Mouse (Mus musculus): Measurements from ENCODE around the gene Rsf1. TPM values are rescaled to one million over a fixed set of nuclear protein-coding genes. Genes with fewer than 3 reads are reported as not detected.

Rsf1 gene
- polyA plus RNA-seq (2015; fragmentation: Illumina TruSeq; extraction: RNeasy Lipid Tissue Mini Kit (QIAGEN cat#74804); ENCODE audit: low read depth, low replicate concordance), result 14.4 TPM

GRCm38 (mm10) chr7:97579067-97579975, at the start of gene Rsf1, which contains the start of gene Aamdc:
Gene Rsf1 (plus strand): TSS chr7:97579889.
Gene Aamdc (minus strand): TSS chr7:97579497.

DNA sequence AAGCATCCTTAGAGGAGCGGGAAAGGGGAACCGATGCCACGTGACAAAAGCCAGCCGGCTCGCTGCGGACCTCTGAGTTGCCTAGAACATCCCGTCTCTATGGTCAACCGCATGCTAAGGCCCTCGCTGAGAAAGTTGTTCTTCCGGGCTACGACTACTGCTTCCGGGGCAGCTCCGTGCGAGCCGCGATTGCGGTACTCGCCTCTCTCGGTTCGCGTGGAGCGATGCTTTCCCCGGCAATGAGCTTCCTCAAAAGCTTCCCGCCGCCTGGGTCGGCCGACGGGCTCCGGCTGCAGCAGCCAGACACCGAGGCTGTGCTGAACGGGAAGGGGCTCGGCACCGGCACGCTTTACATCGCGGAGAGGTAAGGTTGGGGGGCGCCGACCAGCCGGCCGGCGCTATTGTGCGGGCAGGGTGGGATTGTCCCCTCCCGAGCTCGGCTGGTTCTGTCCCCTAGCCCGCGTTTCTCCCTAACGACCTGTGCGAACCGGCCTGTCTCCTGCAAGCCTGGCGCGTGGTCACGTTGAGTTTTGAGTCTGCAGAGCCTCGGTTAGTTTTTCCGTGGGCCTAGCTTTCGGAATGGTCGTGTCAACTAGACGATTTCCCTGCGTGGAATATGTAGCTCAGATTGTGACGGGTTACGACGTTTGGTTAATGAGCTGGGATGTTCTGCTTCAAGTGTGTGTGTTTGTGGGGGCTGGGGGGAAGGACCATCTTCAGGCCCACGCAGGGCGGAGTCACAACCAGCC, 117.0 kb downstream of the Rsf1 start, which contains the start of gene Clns1a:
TSS of gene Clns1a (plus strand) at position 129 of the 749 bp plus-strand sequence.

DNA sequence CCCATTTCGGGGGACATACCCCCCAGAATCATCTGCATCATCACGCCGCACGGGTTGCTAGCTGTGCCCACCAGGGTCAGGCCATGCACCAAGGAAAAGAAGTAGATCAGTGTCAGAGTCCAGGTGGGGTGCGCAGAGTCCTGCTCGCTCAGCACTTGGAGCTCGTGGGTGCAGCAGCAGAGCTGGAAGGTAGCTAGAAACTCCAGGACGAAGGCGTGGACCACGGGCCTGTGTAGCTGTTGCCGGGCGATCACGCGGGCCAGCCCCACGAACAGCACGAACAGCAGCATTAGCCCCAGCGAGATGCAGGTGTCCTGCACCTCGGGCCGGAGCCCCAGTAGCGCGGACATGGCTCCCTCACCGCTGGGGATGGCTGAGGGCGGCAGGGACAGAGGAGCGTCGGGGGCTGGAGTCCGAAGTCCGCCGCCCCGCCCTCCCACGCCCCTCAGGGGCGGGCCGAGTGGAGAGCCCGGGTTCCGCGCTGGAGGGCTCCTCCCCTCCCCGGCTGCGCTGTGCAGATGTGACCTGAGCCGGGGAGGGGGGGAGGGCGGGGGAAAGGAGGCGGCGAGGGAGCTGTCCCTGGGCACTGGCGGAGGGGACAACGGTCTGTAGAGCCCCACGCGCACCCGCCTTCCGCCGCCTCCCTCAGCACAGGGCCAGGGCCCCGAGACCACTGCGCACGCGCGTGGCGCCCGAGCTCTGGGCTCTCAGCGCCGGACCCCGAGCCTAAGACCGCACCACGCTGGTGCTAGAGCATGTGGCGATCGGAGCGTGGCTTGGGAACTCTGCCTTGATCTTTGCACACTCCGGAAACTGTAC, 158.2 kb downstream of the Rsf1 start, which contains the start of gene Aqp11:
TSS of gene Aqp11 (minus strand) at position 652 of the 819 bp plus-strand sequence.

Other genes with a start within 250 kb of the Rsf1 start
- gene Usp35, start 247.9 kb upstream of the Rsf1 start, polyA plus RNA-seq (2015; fragmentation: Illumina TruSeq; extraction: RNeasy Lipid Tissue Mini Kit (QIAGEN cat#74804); ENCODE audit: low read depth, low replicate concordance), result 11.6 TPM
- 17.1 TPM for gene Kctd21, start 247.6 kb upstream of the Rsf1 start, polyA plus RNA-seq (2015; fragmentation: Illumina TruSeq; extraction: RNeasy Lipid Tissue Mini Kit (QIAGEN cat#74804); ENCODE audit: low read depth, low replicate concordance)
- 8.3 TPM for gene Alg8, start 208.3 kb upstream of the Rsf1 start, polyA plus RNA-seq (2015; fragmentation: Illumina TruSeq; extraction: RNeasy Lipid Tissue Mini Kit (QIAGEN cat#74804); ENCODE audit: low read depth, low replicate concordance)
- gene Ndufc2, start 179.9 kb upstream of the Rsf1 start, polyA plus RNA-seq (2015; fragmentation: Illumina TruSeq; extraction: RNeasy Lipid Tissue Mini Kit (QIAGEN cat#74804); ENCODE audit: low read depth, low replicate concordance), result 419 TPM
- 38.8 TPM for gene Thrsp, start 162.2 kb upstream of the Rsf1 start, polyA plus RNA-seq (2015; fragmentation: Illumina TruSeq; extraction: RNeasy Lipid Tissue Mini Kit (QIAGEN cat#74804); ENCODE audit: low read depth, low replicate concordance)
- 3.0 TPM for gene Kctd14, start 128.6 kb upstream of the Rsf1 start, polyA plus RNA-seq (2015; fragmentation: Illumina TruSeq; extraction: RNeasy Lipid Tissue Mini Kit (QIAGEN cat#74804); ENCODE audit: low read depth, low replicate concordance)
- 28.7 TPM for gene Ints4, start 98.9 kb upstream of the Rsf1 start, polyA plus RNA-seq (2015; fragmentation: Illumina TruSeq; extraction: RNeasy Lipid Tissue Mini Kit (QIAGEN cat#74804); ENCODE audit: low read depth, low replicate concordance)
- 69.8 TPM for gene Aamdc, start 392 bp upstream of the Rsf1 start, polyA plus RNA-seq (2015; fragmentation: Illumina TruSeq; extraction: RNeasy Lipid Tissue Mini Kit (QIAGEN cat#74804); ENCODE audit: low read depth, low replicate concordance)
- 122 TPM for gene Clns1a, start 116.7 kb downstream of the Rsf1 start, polyA plus RNA-seq (2015; fragmentation: Illumina TruSeq; extraction: RNeasy Lipid Tissue Mini Kit (QIAGEN cat#74804); ENCODE audit: low read depth, low replicate concordance)
- gene Aqp11, start 158.4 kb downstream of the Rsf1 start, polyA plus RNA-seq (2015; fragmentation: Illumina TruSeq; extraction: RNeasy Lipid Tissue Mini Kit (QIAGEN cat#74804); ENCODE audit: low read depth, low replicate concordance), result 15.0 TPM
- gene Pak1, start 208.7 kb downstream of the Rsf1 start, polyA plus RNA-seq (2015; fragmentation: Illumina TruSeq; extraction: RNeasy Lipid Tissue Mini Kit (QIAGEN cat#74804); ENCODE audit: low read depth, low replicate concordance), result 376 TPM

Data from brain, adult 10 weeks (tissue).